Mouse (Mus musculus) thymus, adult 2 months (tissue): ENCODE measurements around the gene P2rx1.

Source experiments
- CTCF ChIP-seq: fragments of 200-500 bp; IDR thresholded peaks from 2 replicates; pipeline ENCODE4 v1.5.1; 2012; ENCODE audit warnings: mild to moderate bottlenecking, control low read depth, low read length, moderate library complexity, borderline replicate concordance; ENCODE audit not compliant: control insufficient read depth, poor library complexity, insufficient read depth; ENCODE audit errors: extremely low read depth
- POLR2A ChIP-seq: fragments of 200-500 bp; IDR thresholded peaks from 2 replicates; pipeline ENCODE4 v1.6.1; 2012; ENCODE audit warnings: mild to moderate bottlenecking, low read length, control low read depth, moderate library complexity; ENCODE audit not compliant: control insufficient read depth, poor library complexity, insufficient read depth; ENCODE audit errors: extremely low read depth

DNA sequence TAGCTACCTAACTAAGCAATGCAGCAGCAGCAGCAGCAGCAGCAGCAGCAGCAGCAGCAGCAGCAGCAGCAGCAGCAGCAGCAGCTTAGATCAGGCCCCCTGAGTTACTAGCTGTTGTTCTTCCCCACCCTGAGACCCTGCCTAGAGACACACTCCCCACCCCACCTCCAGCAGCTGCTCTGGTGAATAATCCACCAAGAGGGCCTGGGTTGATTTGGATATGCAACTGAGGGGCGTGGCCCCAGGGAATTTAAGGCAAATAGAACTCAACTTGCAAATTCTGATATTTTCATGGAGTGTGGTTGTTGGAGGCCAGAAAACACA is 45.8 kb upstream of the P2rx1 start:
- TF ChIP-seq CTCF (no peak), POLR2A (no peak)
